Mouse (Mus musculus) embryo, embryonic 10.5 days (tissue): ENCODE measurements around the gene Hcfc1r1.

ENCODE experiments used
- DNase-seq: peaks from one replicate; pipeline ENCODE4 v3.0.0-alpha.2; 2015; ENCODE audit warnings: low spot score

Gene Hcfc1r1

DNA sequence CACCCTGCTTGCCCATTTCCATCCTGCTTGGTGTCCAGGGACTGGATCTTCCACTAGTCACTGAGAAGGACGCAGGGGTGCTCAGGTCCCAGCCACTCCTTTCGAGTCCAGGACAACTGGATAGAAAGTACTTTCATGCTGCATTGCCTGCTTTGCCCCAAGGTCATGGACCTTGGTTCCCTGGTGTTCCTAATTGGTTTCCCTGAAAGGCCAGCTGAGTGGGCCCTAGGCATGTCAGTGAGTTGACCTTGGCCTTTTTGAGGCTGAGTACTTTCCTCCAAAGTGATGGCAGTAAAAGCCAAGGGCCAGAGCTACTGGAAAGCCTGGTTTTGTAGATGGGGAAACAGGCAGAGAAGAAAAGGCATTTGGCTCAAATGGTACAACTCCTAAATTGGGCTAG is 48.5 kb downstream of the Hcfc1r1 start:
- no peak for DNase-seq

DNA sequence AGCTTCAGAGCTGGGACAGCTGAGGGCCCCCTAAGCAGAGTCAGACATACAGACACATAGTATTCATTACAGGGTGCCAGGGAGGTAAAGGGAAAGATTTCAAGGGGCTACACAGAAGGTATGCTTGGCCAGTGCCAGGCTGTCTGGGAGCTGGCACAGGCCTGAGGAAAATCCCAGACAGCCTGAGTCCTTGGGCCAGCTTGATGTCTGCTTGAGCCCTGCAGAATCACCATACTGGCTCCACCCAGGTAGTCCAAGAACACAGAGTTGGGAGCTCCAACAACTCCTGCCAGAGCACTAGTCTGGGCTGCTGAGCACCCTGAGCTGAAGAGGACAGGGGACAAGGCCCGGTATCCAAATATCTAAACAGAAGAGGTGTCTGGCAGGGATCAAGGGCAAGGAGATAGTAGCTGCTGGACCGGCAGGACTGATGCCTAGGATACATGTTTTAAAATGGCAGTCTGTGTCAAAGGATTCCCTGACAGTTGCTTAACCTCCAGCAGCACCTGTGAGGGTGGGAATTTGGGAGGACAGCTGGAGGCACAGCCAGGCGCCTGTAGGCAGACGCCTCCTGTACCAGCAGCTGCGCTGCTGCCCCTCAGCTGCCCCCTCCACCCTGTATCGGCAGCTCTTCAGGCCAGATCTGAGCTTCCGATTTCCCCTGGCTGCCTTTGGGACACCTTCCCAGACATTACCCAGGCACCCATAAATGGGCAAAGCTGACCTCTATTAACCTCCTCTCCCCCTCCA is 49.2 kb downstream of the Hcfc1r1 start, which contains the start of gene 1520401A03Rik:
1520401A03Rik (minus strand) TSS at position 408 of the 750 bp plus-strand sequence.
- DNase-seq = no peak
